Mouse (Mus musculus) CH12.LX (cell line): Measurements from ENCODE around the gene Map2k6.

Source experiments
- CTCF ChIP-seq, 2 experiments: IDR thresholded peaks in 1 of 2; conservative IDR thresholded peaks in 1 of 2; 2 replicates each; pipeline ENCODE4 v1.5.1; 2011 to 2012; ENCODE audit warnings: low read depth in 2 of 2, low read length in 2 of 2, improper control_type of control experiment in 1 of 2, inconsistent platforms in 1 of 2, mild to moderate bottlenecking in 1 of 2, moderate library complexity in 1 of 2
- EP300 ChIP-seq: IDR thresholded peaks from 2 replicates; pipeline ENCODE4 v1.6.1; 2011; ENCODE audit warnings: low read length, improper control_type of control experiment
- MAFK ChIP-seq: IDR thresholded peaks from 2 replicates; pipeline ENCODE4 v1.6.1; 2011; ENCODE audit warnings: low read length, improper control_type of control experiment; ENCODE audit not compliant: insufficient replicate concordance
- USF1 ChIP-seq: IDR thresholded peaks from 2 replicates; pipeline ENCODE4 v1.6.1; 2014; ENCODE audit warnings: low read depth, mild to moderate bottlenecking, inconsistent platforms, low read length, improper control_type of control experiment

- TF ChIP-seq CTCF (conservative IDR thresholded peaks at IDR 0.05 in 1 of 2, IDR thresholded peaks at IDR 0.05 in 1 of 2; ENCODE audit: low read depth in 2 of 2, low read length in 2 of 2) (no peak), EP300 (no peak), USF1 (no peak), MAFK (no peak)
These were observed 104.2 kb downstream of the Map2k6 start for GRCm38 (mm10) chr11:110502937-110503670.
